Mouse (Mus musculus): ENCODE measurements around the gene Rev3l. TPM values are rescaled to one million over a fixed set of nuclear protein-coding genes. Genes with fewer than 3 reads are reported as not detected.
"Not testable (repeated sequence)": the region's sequence is repeated elsewhere in the genome, so short reads cannot be mapped to it uniquely, and the experiment has no call there.

The Rev3l gene
- polyA plus RNA-seq, 1 experiment from 2014 or later, result 41.4 TPM

DNA sequence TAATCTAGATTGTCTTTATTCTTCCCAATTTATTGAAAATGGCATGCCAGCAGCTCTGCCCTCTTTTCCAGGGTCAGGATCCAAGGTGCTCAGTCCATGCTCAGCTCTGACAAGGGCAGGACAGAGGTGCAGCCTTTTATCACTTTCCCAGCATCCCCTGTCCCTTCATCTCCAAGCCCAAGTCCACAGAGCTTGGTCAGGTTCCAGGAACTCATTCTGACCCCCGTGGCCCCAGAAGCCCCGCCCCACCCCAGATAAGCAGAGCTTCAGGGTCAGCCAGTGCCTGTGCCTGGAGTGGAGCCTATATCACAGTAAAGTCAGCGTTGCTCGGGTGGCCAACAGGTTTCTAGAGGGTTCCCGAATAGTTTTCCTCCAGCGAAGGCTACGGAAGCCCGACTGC, 192.6 kb downstream of the Rev3l start:
- ATAC-seq, result not testable (repeated sequence)
- WGBS, result 75% methylated on average over 8 of the region's 8 CpGs

More for the DNA sequence above, 192.6 kb downstream of the Rev3l start:
- H3K9ac ChIP-seq (ENCODE audit: low read depth, low read length); H3K4me3 ChIP-seq (ENCODE audit: low read depth, low read length); H3K4me2 ChIP-seq (ENCODE audit: low read length); H3K9me3 ChIP-seq (replicated peaks; ENCODE audit: control insufficient read depth, low read length, poor library complexity, severe bottlenecking); H3K4me1 ChIP-seq (ENCODE audit: control insufficient read depth, insufficient read depth, low read length); H3K27me3 ChIP-seq (ENCODE audit: control insufficient read depth, insufficient read depth, low read depth, low read length); H3K27ac ChIP-seq (ENCODE audit: low read length); H3K36me3 ChIP-seq (ENCODE audit: control insufficient read depth, insufficient read depth, low read length): not testable (repeated sequence)

Other genes with a start within 250 kb of the Rev3l start
- gene Traf3ip2, start 119.2 kb upstream of the Rev3l start, polyA plus RNA-seq (2015; fragmentation: Nextera tagmentation; extraction: Ambion mirVana), result 5.2 and 6.7 TPM in 2 replicates
- gene Mfsd4b4, start 167.1 kb downstream of the Rev3l start, polyA plus RNA-seq (2015; fragmentation: Nextera tagmentation; extraction: Ambion mirVana), result 4.8 and 5.2 TPM in 2 replicates
- not detected in 2 replicates for gene Mfsd4b2, start 194.8 kb downstream of the Rev3l start, polyA plus RNA-seq (2015; fragmentation: Nextera tagmentation; extraction: Ambion mirVana)
- gene Mfsd4b3, start 228.0 kb downstream of the Rev3l start, polyA plus RNA-seq (2015; fragmentation: Nextera tagmentation; extraction: Ambion mirVana), result 0.10 and 0.11 TPM in 2 replicates

All from midbrain, embryonic 16.5 days (tissue).